Mouse (Mus musculus): Measurements from ENCODE around the gene Parp3.

DNA sequence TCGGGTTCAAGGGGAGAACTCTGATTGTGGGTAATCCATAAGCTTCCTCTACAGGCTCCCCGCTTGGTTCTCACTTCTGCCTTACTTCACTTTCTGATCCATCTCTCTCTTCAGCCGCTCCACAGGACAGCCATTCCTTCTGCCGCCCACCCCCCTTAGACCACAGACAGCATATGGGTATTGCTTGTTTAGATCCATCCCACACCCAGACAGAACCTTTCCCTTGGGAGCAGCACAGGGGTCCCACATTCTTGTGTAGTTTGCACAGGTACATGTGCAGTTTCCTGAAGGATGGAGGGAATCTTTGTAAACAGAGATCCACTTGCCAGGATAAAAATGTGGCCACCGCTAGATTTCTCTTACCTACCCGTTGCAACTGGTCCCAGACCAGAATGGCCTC, 24.4 kb downstream of the Parp3 start:
- no peak for TF ChIP-seq POLR2A (IDR thresholded peaks at IDR 0.05; ENCODE audit: extremely low read depth, insufficient read depth, low read length)
- TF ChIP-seq CTCF (IDR thresholded peaks at IDR 0.05; ENCODE audit: low read depth, low read length): no peak

Data from liver, adult 2 months (tissue).